Comparison of ENCODE assay signal across 8 mouse cellular contexts in the genomic region with DNA sequence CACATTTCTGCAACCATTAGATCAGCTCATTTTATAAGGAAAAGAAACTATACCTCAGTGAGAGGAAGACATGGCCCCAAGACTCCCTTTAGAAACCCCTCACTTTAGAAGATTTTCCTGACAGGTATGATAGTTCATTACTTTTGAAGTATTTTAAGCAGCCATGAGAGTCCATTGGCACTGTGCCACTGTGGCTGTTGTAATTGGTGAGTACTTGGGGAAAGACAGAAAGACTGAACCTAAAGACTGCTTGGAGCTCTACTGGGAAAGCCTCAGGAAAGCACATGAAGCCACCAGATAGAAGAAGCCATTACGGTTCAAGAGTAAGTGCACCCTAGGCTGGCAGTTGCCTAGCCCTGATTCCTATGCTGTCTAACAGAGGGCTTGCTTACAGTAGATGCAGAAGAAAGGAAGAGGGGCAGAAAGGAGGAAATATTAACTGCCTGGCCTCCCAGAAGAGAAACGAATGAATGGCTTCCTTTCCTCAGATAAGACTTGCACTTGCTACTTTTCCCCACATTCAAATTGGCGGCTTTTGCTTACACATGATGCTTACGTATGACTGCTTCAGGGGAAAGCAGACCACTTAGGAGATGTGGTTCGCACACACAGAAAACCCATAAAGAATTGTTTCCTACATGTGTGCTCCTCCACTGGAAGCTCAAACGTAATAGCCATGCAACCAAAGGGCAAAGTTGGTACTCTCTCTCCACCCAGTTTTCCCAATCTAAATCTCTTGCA. TPM values are rescaled to one million over a fixed set of nuclear protein-coding genes. Genes with fewer than 3 reads are reported as not detected.
DNase-seq lines count a peak whose midpoint lies in the region; ATAC-seq and TF ChIP-seq lines count a peak whose summit lies in the region.

No protein-coding gene starts in this region.

- H3K4me2 ChIP-seq in lung, embryonic 16.5 days (ENCODE audit: low read depth, low read length): peak overlapping the region; percentile 51
- peak overlapping the region; percentile 62 for H3K4me2 ChIP-seq in forebrain, embryonic 15.5 days (replicated peaks)
- peak overlapping the region; percentile 72 for H3K4me2 ChIP-seq in neural tube, embryonic 15.5 days

- no peaks in the 10 kb centered on the region for H3K27me3 ChIP-seq in lung, embryonic 16.5 days (ENCODE audit: control insufficient read depth, insufficient read depth, low read depth, low read length)
- H3K27me3 ChIP-seq in forebrain, embryonic 15.5 days: no peaks in the 10 kb centered on the region
- no peaks in the 10 kb centered on the region for H3K27me3 ChIP-seq in limb, embryonic 10.5 days (ENCODE audit: low read depth, poor library complexity, severe bottlenecking)
- H3K27me3 ChIP-seq in neural tube, embryonic 15.5 days (replicated peaks): no peaks in the 10 kb centered on the region

- peak overlapping the region; percentile 31 for H3K4me3 ChIP-seq in lung, embryonic 16.5 days (ENCODE audit: low read length)
- no peak overlapping the region for H3K4me3 ChIP-seq in lung, adult 2 months (replicated peaks; ENCODE audit: extremely low read depth, low read depth, low read length)
- peak overlapping the region; percentile 28 for H3K4me3 ChIP-seq in forebrain, embryonic 15.5 days
- H3K4me3 ChIP-seq in limb, embryonic 10.5 days: peak overlapping the region; percentile 66
- peak overlapping the region; percentile 25 for H3K4me3 ChIP-seq in neural tube, embryonic 15.5 days (replicated peaks)

- TF ChIP-seq POLR2A in lung, adult 2 months (IDR thresholded peaks at IDR 0.05; ENCODE audit: borderline replicate concordance, extremely low read depth, low read depth, low read length): no peak

- peak overlapping the region; percentile 18 for H3K27ac ChIP-seq in lung, embryonic 16.5 days (ENCODE audit: low read length)
- H3K27ac ChIP-seq in forebrain, embryonic 15.5 days (replicated peaks): peak overlapping the region; percentile 46
- no peak overlapping the region for H3K27ac ChIP-seq in limb, embryonic 10.5 days
- H3K27ac ChIP-seq in neural tube, embryonic 15.5 days (replicated peaks): 0 out of 2 replicates have a peak overlapping the region, but pooled peaks have one; percentile 1

- ATAC-seq in lung, embryonic 16.5 days (ENCODE audit: low read depth): no peak
- no peak for ATAC-seq in forebrain, embryonic 15.5 days (replicated peaks)
- no peak for ATAC-seq in neural tube, embryonic 15.5 days (ENCODE audit: low FRiP score)

- H3K9ac ChIP-seq in lung, embryonic 16.5 days (ENCODE audit: low read length): peak overlapping the region; percentile 43
- H3K9ac ChIP-seq in forebrain, embryonic 15.5 days (replicated peaks): peak overlapping the region; percentile 36
- H3K9ac ChIP-seq in neural tube, embryonic 15.5 days (replicated peaks): no peak overlapping the region

- peaks cover 46% of the 10 kb centered on the region for H3K4me1 ChIP-seq in lung, embryonic 16.5 days (replicated peaks; ENCODE audit: control insufficient read depth, insufficient read depth, low read length)
- peaks cover 10% of the 10 kb centered on the region for H3K4me1 ChIP-seq in lung, adult 2 months (ENCODE audit: control insufficient read depth, insufficient read depth, low read length)
- H3K4me1 ChIP-seq in forebrain, embryonic 15.5 days: peaks cover 60% of the 10 kb centered on the region
- H3K4me1 ChIP-seq in limb, embryonic 10.5 days: peaks cover 69% of the 10 kb centered on the region
- peaks cover 49% of the 10 kb centered on the region for H3K4me1 ChIP-seq in neural tube, embryonic 15.5 days

- H3K9me3 ChIP-seq in lung, embryonic 16.5 days (ENCODE audit: control insufficient read depth, low read length): no peaks in the 10 kb centered on the region
- no peaks in the 10 kb centered on the region for H3K9me3 ChIP-seq in forebrain, embryonic 15.5 days
- H3K9me3 ChIP-seq in limb, embryonic 10.5 days (replicated peaks): no peaks in the 10 kb centered on the region
- H3K9me3 ChIP-seq in neural tube, embryonic 15.5 days (replicated peaks): no peaks in the 10 kb centered on the region

- WGBS in lung, embryonic 16.5 days: 43% methylated on average over 6 of the region's 6 CpGs
- 65% methylated on average over 6 of the region's 6 CpGs for WGBS in lung, adult 2 months
- WGBS in forebrain, embryonic 15.5 days: 31% methylated on average over 6 of the region's 6 CpGs
- 78% methylated on average over 6 of the region's 6 CpGs for WGBS in limb, embryonic 10.5 days
- 34% methylated on average over 6 of the region's 6 CpGs for WGBS in neural tube, embryonic 15.5 days

- no peak for TF ChIP-seq CTCF in lung, adult 2 months (IDR thresholded peaks at IDR 0.05; ENCODE audit: insufficient read depth, low read length)

- H3K36me3 ChIP-seq in lung, embryonic 16.5 days (ENCODE audit: control insufficient read depth, insufficient read depth, low read length): no peaks in the 10 kb centered on the region; the same call in 1 of the 2 replicates
- no peaks in the 10 kb centered on the region for H3K36me3 ChIP-seq in forebrain, embryonic 15.5 days
- peaks cover 35% of the 10 kb centered on the region for H3K36me3 ChIP-seq in limb, embryonic 10.5 days
- no peaks in the 10 kb centered on the region for H3K36me3 ChIP-seq in neural tube, embryonic 15.5 days

- DNase-seq in lung, adult 2 months: no peak
- DNase-seq in limb, embryonic 10.5 days (ENCODE audit: low spot score): no peak
- no peak for DNase-seq in thymus, postnatal 14 days
- DNase-seq in cerebellum, postnatal 36 days: no peak
- no peak for DNase-seq in gastrocnemius, postnatal 25 days

RNA-seq across cellular contexts. Expression of a gene that starts 4.4 kb away (rescaled TPM):
- 62.2 and 68.6 TPM in 2 replicates for polyA plus RNA-seq in lung, embryonic 16.5 days (2015; fragmentation: Nextera tagmentation; extraction: Ambion mirVana)
- polyA plus RNA-seq in lung, adult 2 months (2012; rRNA removed): 1.3 and 4.3 TPM in 2 replicates
- 142 and 151 TPM in 2 replicates for polyA plus RNA-seq in forebrain, embryonic 15.5 days (2015; fragmentation: Nextera tagmentation; extraction: Ambion mirVana)
- 88.6 and 111 TPM in 2 replicates for polyA plus RNA-seq in limb, embryonic 10.5 days (2016; fragmentation: Nextera tagmentation; extraction: Ambion mirVana)
- 79.0 and 84.6 TPM in 2 replicates for polyA plus RNA-seq in neural tube, embryonic 15.5 days (2015; fragmentation: Nextera tagmentation; extraction: Ambion mirVana)
- total RNA-seq in gastrocnemius, postnatal 25 days (2021): 10 to 100 TPM in 1 of 2 experiments, 1 to 10 TPM in 1; 9.3 to 10.5 TPM

Comparison
In these comparisons a context has a peak if more than half of its experiments do, and no peak if none do; other contexts are left out.
1. RNA of a gene that starts 4.4 kb away (polyA plus RNA-seq): 142 to 151 TPM in forebrain, embryonic 15.5 days, 88.6 to 111 TPM in limb, embryonic 10.5 days, 79.0 to 84.6 TPM in neural tube, embryonic 15.5 days and 62.2 to 68.6 TPM in lung, embryonic 16.5 days; 1.3 to 4.3 TPM in lung, adult 2 months; every median in the first group is over 10 times any median in the second.
2. Peak in every context shown above with its lines, with median percentiles within 50 percentile points of each other: H3K4me2 ChIP-seq.